Mouse (Mus musculus): Measurements from ENCODE around the gene Ssc5d. TPM values are rescaled to one million over a fixed set of nuclear protein-coding genes. Genes with fewer than 3 reads are reported as not detected.
"Not testable (repeated sequence)": the region's sequence is repeated elsewhere in the genome, so short reads cannot be mapped to it uniquely, and the experiment has no call there.

The Ssc5d gene
- 1 to 10 TPM; 1.7 to 2.9 TPM for total RNA-seq (2021)
- polyA plus RNA-seq (2012; rRNA removed): 5.9 and 6.4 TPM in 2 replicates
- long read RNA-seq: 0 reads

- 16% methylated on average over 5 of the region's 6 CpGs for WGBS
- H3K36me3 ChIP-seq (ENCODE audit: control insufficient read depth, insufficient read depth, low read length): no peaks in the 10 kb centered on the region
- peak within 1 kb of the TSS; percentile 68 for H3K27ac ChIP-seq
- no peak within 1 kb of the TSS for H3K4me3 ChIP-seq
- TF ChIP-seq EP300 (IDR thresholded peaks at IDR 0.05; ENCODE audit: insufficient read depth, low read depth, low read length): no peak
- intact Hi-C loops (cut with DNase I): no loop called here
- H3K9ac ChIP-seq (ENCODE audit: low read depth, low read length): 0 out of 2 replicates have a peak within 1 kb of the TSS, but pooled peaks have one; percentile 16
- H3K4me1 ChIP-seq (ENCODE audit: control insufficient read depth, insufficient read depth, low read length): peaks cover 15% of the 10 kb centered on the region
- no peaks in the 10 kb centered on the region for H3K79me2 ChIP-seq (replicated peaks; ENCODE audit: control insufficient read depth, insufficient read depth, low read length)
- DNase-seq: peak; percentile 72
- H3K27me3 ChIP-seq (ENCODE audit: control insufficient read depth, insufficient read depth, low read length): no peaks in the 10 kb centered on the region
Measured at GRCm38 (mm10) chr7:4925441-4926381, at the start of gene Ssc5d. Ssc5d (plus strand) TSS chr7:4925785.

DNA sequence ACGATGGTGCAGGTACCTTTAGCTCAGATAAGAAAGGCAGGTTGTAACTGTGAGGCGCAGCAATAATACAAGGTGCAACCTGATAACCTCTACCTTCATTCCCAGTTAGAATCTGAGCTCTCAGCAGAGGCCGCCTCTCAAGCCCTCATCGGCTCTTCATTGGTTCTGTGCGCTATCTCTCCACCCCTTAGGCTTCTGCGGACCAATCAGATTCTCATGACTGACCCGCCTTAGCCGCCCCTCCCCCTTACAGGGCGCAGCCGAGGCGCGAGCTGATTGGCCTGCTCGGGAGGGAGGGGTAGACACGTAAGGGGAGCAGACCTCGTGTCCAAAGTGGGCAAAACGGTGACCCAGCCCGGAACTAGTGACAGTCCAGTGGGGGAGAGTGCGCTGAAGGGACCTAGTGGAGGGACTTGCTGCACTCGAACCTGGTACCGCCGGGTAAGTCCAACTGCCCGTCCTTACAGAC lies 48.8 kb upstream of the Ssc5d start, which contains the start of gene Isoc2a:
Gene Isoc2a, plus strand, starts transcription at position 401 of the 469 bp plus-strand sequence.
- H3K4me3 ChIP-seq: peak within 1 kb of the TSS; percentile 79
- peak within 1 kb of the TSS; percentile 65 for H3K9ac ChIP-seq (ENCODE audit: low read depth, low read length)
- no peaks in the 10 kb centered on the region for H3K36me3 ChIP-seq (ENCODE audit: control insufficient read depth, insufficient read depth, low read length)
- TF ChIP-seq POLR2A (IDR thresholded peaks at IDR 0.05; ENCODE audit: insufficient read depth, low read depth, low read length): peak; percentile 99
- TF ChIP-seq CTCF (IDR thresholded peaks at IDR 0.05): no peak
- peak; percentile 97 for TF ChIP-seq EP300 (IDR thresholded peaks at IDR 0.05; ENCODE audit: insufficient read depth, low read depth, low read length)
- peak; percentile 86 to 92 for DNase-seq
- peaks cover 1% of the 10 kb centered on the region; the same call in 1 of the 2 replicates for H3K4me1 ChIP-seq (ENCODE audit: control insufficient read depth, insufficient read depth, low read length)
- H3K27me3 ChIP-seq (ENCODE audit: control insufficient read depth, insufficient read depth, low read length): no peaks in the 10 kb centered on the region
- H3K27ac ChIP-seq: peak within 1 kb of the TSS; percentile 91
- WGBS: 1% methylated on average over 22 of the region's 22 CpGs
- intact Hi-C loops (cut with DNase I): loop anchor here (2.0 to 5.0 kb wide), 2 partner anchors 62 to 139 kb away; no protein-coding TSS in a partner anchor
- no peaks in the 10 kb centered on the region for H3K79me2 ChIP-seq (replicated peaks; ENCODE audit: control insufficient read depth, insufficient read depth, low read length)

DNA sequence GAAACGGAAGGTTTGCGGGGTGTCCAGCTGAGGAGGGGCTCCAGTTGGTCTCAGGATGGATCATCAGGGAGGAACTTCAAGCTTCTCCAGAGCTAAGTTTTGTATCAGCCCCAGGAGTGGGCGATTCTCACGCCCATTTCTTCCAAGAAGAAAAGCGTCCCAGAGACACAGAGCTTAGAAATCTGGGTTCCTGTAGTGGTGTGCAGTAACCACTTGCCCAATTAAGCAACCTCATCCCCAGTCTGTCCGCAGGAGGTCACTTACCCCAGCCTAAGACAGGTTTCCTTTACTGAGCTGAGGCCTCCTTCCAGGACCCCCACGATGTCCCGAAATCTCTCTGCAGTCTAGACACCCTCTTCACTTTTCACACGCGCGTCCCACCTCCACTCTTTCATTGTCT lies 48.4 kb upstream of the Ssc5d start:
- 5% methylated on average over 11 of the region's 11 CpGs for WGBS
- peak overlapping the region; percentile 65 for H3K9ac ChIP-seq (ENCODE audit: low read depth, low read length)
- no peaks in the 10 kb centered on the region for H3K36me3 ChIP-seq (ENCODE audit: control insufficient read depth, insufficient read depth, low read length)
- intact Hi-C loops (cut with DNase I): loop anchor here (2.0 to 5.0 kb wide), 2 partner anchors 62 to 140 kb away; no protein-coding TSS in a partner anchor
- no peak for TF ChIP-seq CTCF (IDR thresholded peaks at IDR 0.05)
- no peak for TF ChIP-seq EP300 (IDR thresholded peaks at IDR 0.05; ENCODE audit: insufficient read depth, low read depth, low read length)
- TF ChIP-seq POLR2A (IDR thresholded peaks at IDR 0.05; ENCODE audit: insufficient read depth, low read depth, low read length): no peak
- no peak for DNase-seq
- peak overlapping the region; percentile 91 for H3K27ac ChIP-seq
- peaks cover 1% of the 10 kb centered on the region; the same call in 1 of the 2 replicates for H3K4me1 ChIP-seq (ENCODE audit: control insufficient read depth, insufficient read depth, low read length)
- H3K27me3 ChIP-seq (ENCODE audit: control insufficient read depth, insufficient read depth, low read length): no peaks in the 10 kb centered on the region
- peak overlapping the region; percentile 79 for H3K4me3 ChIP-seq
- no peaks in the 10 kb centered on the region for H3K79me2 ChIP-seq (replicated peaks; ENCODE audit: control insufficient read depth, insufficient read depth, low read length)

- no peak overlapping the region for H3K27ac ChIP-seq
- H3K9ac ChIP-seq (ENCODE audit: low read depth, low read length): no peak overlapping the region
- DNase-seq: no peak
- H3K36me3 ChIP-seq (ENCODE audit: control insufficient read depth, insufficient read depth, low read length): no peaks in the 10 kb centered on the region
- TF ChIP-seq EP300 (IDR thresholded peaks at IDR 0.05; ENCODE audit: insufficient read depth, low read depth, low read length): no peak
- peak; percentile 58 for TF ChIP-seq CTCF (IDR thresholded peaks at IDR 0.05)
- TF ChIP-seq POLR2A (IDR thresholded peaks at IDR 0.05; ENCODE audit: insufficient read depth, low read depth, low read length): no peak
- no peaks in the 10 kb centered on the region for H3K27me3 ChIP-seq (ENCODE audit: control insufficient read depth, insufficient read depth, low read length)
- H3K79me2 ChIP-seq (replicated peaks; ENCODE audit: control insufficient read depth, insufficient read depth, low read length): no peaks in the 10 kb centered on the region
- intact Hi-C loops (cut with DNase I): loop anchor here (5.0 kb wide), 1 partner anchor 141 kb away; no protein-coding TSS in a partner anchor
- peaks cover 1% of the 10 kb centered on the region; the same call in 1 of the 2 replicates for H3K4me1 ChIP-seq (ENCODE audit: control insufficient read depth, insufficient read depth, low read length)
- H3K4me3 ChIP-seq: no peak overlapping the region; the same call in 1 of the 2 replicates
Measured at GRCm38 (mm10) chr7:4878186-4878585, 47.4 kb upstream of the Ssc5d start.

GRCm38 (mm10) chr7:4879036-4879435 lies 46.5 kb upstream of the Ssc5d start:
- not testable (repeated sequence) for H3K9ac ChIP-seq (ENCODE audit: low read depth, low read length); H3K27me3 ChIP-seq (ENCODE audit: control insufficient read depth, insufficient read depth, low read length); H3K4me3 ChIP-seq; H3K79me2 ChIP-seq (replicated peaks; ENCODE audit: control insufficient read depth, insufficient read depth, low read length); DNase-seq; H3K4me1 ChIP-seq (ENCODE audit: control insufficient read depth, insufficient read depth, low read length); H3K36me3 ChIP-seq (ENCODE audit: control insufficient read depth, insufficient read depth, low read length); H3K27ac ChIP-seq
- intact Hi-C loops (cut with DNase I): loop anchor here (5.0 kb wide), 1 partner anchor 142 kb away; no protein-coding TSS in a partner anchor
- 86% methylated on average over 1 of the region's 1 CpGs for WGBS

- H3K36me3 ChIP-seq (ENCODE audit: control insufficient read depth, insufficient read depth, low read length): no peaks in the 10 kb centered on the region
- intact Hi-C loops (cut with DNase I): no loop called here
- no peaks in the 10 kb centered on the region; the same call in 1 of the 2 replicates for H3K4me1 ChIP-seq (ENCODE audit: control insufficient read depth, insufficient read depth, low read length)
- H3K4me3 ChIP-seq: no peak overlapping the region
- 23% methylated on average over 4 of the region's 4 CpGs for WGBS
- no peak for TF ChIP-seq CTCF (IDR thresholded peaks at IDR 0.05)
- no peak for TF ChIP-seq POLR2A (IDR thresholded peaks at IDR 0.05; ENCODE audit: insufficient read depth, low read depth, low read length)
- no peak for TF ChIP-seq EP300 (IDR thresholded peaks at IDR 0.05; ENCODE audit: insufficient read depth, low read depth, low read length)
- no peak overlapping the region for H3K27ac ChIP-seq
- no peak overlapping the region for H3K9ac ChIP-seq (ENCODE audit: low read depth, low read length)
- peak in 1 of 2 experiments; percentile 26 for DNase-seq
- no peaks in the 10 kb centered on the region for H3K27me3 ChIP-seq (ENCODE audit: control insufficient read depth, insufficient read depth, low read length)
- no peaks in the 10 kb centered on the region for H3K79me2 ChIP-seq (replicated peaks; ENCODE audit: control insufficient read depth, insufficient read depth, low read length)
Measured at GRCm38 (mm10) chr7:4886680-4887079, 38.9 kb upstream of the Ssc5d start.

Data from heart, adult 2 months (tissue).